Mouse (Mus musculus): ENCODE results near the gene Gm20388. TPM values are rescaled to one million over a fixed set of nuclear protein-coding genes. Genes with fewer than 3 reads are reported as not detected.

Gm20388 gene
- polyA plus RNA-seq, 1 experiment from 2014 or later = not detected

DNA sequence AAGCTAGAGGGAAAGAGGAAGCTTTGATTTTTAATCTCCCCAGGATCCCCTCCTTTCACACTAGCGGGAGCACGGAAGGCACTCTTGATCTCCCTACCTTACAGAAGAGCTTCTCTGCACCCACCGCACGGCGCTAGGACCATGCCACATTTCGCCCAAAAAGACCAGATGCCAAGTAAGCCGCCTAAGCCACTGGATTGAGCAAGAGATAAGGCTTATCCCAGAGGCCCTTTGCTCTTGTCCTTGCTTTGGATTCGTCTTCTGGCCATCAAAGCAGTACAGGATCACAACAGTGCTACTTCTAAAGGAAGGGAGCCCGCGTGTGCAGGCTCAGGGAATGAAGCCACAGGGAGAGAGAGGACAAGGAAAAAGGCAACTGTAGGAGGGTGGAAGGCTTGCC, 184.2 kb downstream of the Gm20388 start:
- WGBS = 46% methylated on average over 10 of the region's 10 CpGs
- Histone ChIP-seq H3K27me3 (replicated peaks; ENCODE audit: control insufficient read depth, insufficient read depth, low read length) (no peaks in the 10 kb centered on the region), H3K27ac (ENCODE audit: low read depth, low read length) (peak overlapping the region; percentile 66), H3K4me3 (ENCODE audit: low read depth, low read length) (no peak overlapping the region), H3K9me3 (ENCODE audit: control insufficient read depth) (no peaks in the 10 kb centered on the region), H3K4me1 (replicated peaks; ENCODE audit: control insufficient read depth, insufficient read depth, low read length) (peaks cover 9% of the 10 kb centered on the region), H3K4me2 (replicated peaks; ENCODE audit: low read depth) (peak overlapping the region; percentile 35), H3K36me3 (ENCODE audit: control insufficient read depth, insufficient read depth) (peaks cover 27% of the 10 kb centered on the region), H3K9ac (ENCODE audit: low read depth, low read length) (no peak overlapping the region)
- no peak for ATAC-seq
- TF ChIP-seq CTCF (IDR thresholded peaks at IDR 0.05; ENCODE audit: low read depth) = no peak

DNA sequence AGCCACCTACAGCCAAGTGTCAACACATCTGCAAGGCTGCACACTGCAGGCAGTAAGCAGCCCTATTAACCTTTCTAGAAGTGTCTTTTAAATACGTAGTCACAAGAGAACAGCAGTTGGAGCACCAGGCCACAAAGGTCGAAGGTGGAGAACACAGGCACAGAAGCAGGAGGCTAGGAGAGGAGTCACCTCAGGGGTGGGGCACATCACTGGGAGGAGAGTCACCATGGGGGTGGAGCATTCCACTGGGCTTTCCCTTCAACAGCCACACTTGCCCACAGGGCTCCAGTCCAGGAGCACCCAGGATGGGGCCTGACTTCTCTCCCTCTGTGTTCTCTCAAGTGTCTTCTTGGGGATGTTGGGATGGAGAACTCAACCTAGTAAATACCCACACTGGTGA, 185.8 kb downstream of the Gm20388 start:
- peak; percentile 70 for ATAC-seq
- H3K4me2 ChIP-seq (replicated peaks; ENCODE audit: low read depth) = no peak overlapping the region

GRCm38 (mm10) chr8:120100388-120101067, 189.9 kb downstream of the Gm20388 start:
- peak overlapping the region; percentile 89 for H3K9ac ChIP-seq (ENCODE audit: low read depth, low read length)
- H3K27me3 ChIP-seq (replicated peaks; ENCODE audit: control insufficient read depth, insufficient read depth, low read length) = no peaks in the 10 kb centered on the region
- TF ChIP-seq CTCF (IDR thresholded peaks at IDR 0.05; ENCODE audit: low read depth) = no peak
- H3K4me1 ChIP-seq (replicated peaks; ENCODE audit: control insufficient read depth, insufficient read depth, low read length) = peaks cover 5% of the 10 kb centered on the region
- no peaks in the 10 kb centered on the region for H3K9me3 ChIP-seq (ENCODE audit: control insufficient read depth)
- no peaks in the 10 kb centered on the region for H3K36me3 ChIP-seq (ENCODE audit: control insufficient read depth, insufficient read depth)
- H3K4me2 ChIP-seq (replicated peaks; ENCODE audit: low read depth) = peak overlapping the region; percentile 88
- peak overlapping the region; percentile 97 for H3K27ac ChIP-seq (ENCODE audit: low read depth, low read length)
- peak; percentile 59 for ATAC-seq
- peak overlapping the region; percentile 85 for H3K4me3 ChIP-seq (ENCODE audit: low read depth, low read length)
- 1% methylated on average over 24 of the region's 25 CpGs for WGBS

More for the DNA sequence above, 185.8 kb downstream of the Gm20388 start:
- H3K9ac ChIP-seq (ENCODE audit: low read depth, low read length) = 0 out of 2 replicates have a peak overlapping the region, but pooled peaks have one; percentile 1
- no peak for TF ChIP-seq CTCF (IDR thresholded peaks at IDR 0.05; ENCODE audit: low read depth)
- no peak overlapping the region for H3K4me3 ChIP-seq (ENCODE audit: low read depth, low read length)
- H3K4me1 ChIP-seq (replicated peaks; ENCODE audit: control insufficient read depth, insufficient read depth, low read length) = peaks cover 9% of the 10 kb centered on the region
- H3K36me3 ChIP-seq (ENCODE audit: control insufficient read depth, insufficient read depth) = peaks cover 15% of the 10 kb centered on the region
- peak overlapping the region; percentile 88 for H3K27ac ChIP-seq (ENCODE audit: low read depth, low read length)
- H3K9me3 ChIP-seq (ENCODE audit: control insufficient read depth) = no peaks in the 10 kb centered on the region
- 33% methylated on average over 2 of the region's 2 CpGs for WGBS
- no peaks in the 10 kb centered on the region for H3K27me3 ChIP-seq (replicated peaks; ENCODE audit: control insufficient read depth, insufficient read depth, low read length)

- peak within 1 kb of the TSS; percentile 85 for H3K4me3 ChIP-seq (ENCODE audit: low read depth, low read length)
- ATAC-seq = peak; percentile 62
- H3K9me3 ChIP-seq (ENCODE audit: control insufficient read depth) = no peaks in the 10 kb centered on the region
- no peaks in the 10 kb centered on the region for H3K27me3 ChIP-seq (replicated peaks; ENCODE audit: control insufficient read depth, insufficient read depth, low read length)
- H3K4me1 ChIP-seq (replicated peaks; ENCODE audit: control insufficient read depth, insufficient read depth, low read length) = peaks cover 4% of the 10 kb centered on the region
- H3K36me3 ChIP-seq (ENCODE audit: control insufficient read depth, insufficient read depth) = no peaks in the 10 kb centered on the region
- H3K27ac ChIP-seq (ENCODE audit: low read depth, low read length) = peak within 1 kb of the TSS; percentile 97
- WGBS = under 1% methylated on average over 87 of the region's 88 CpGs
- TF ChIP-seq CTCF (IDR thresholded peaks at IDR 0.05; ENCODE audit: low read depth) = peak; percentile 13; the same call in 1 of the 2 replicates
- H3K4me2 ChIP-seq (replicated peaks; ENCODE audit: low read depth) = peak within 1 kb of the TSS; percentile 88
- peak within 1 kb of the TSS; percentile 89 for H3K9ac ChIP-seq (ENCODE audit: low read depth, low read length)
Observed at GRCm38 (mm10) chr8:120101068-120101972, 190.7 kb downstream of the Gm20388 start, which contains the start of gene Zdhhc7. Zdhhc7 (minus strand) TSS chr8:120101482.

- H3K4me1 ChIP-seq (replicated peaks; ENCODE audit: control insufficient read depth, insufficient read depth, low read length) = peaks cover 4% of the 10 kb centered on the region; the same call in 1 of the 2 replicates
- H3K4me2 ChIP-seq (replicated peaks; ENCODE audit: low read depth) = no peak overlapping the region
- no peak overlapping the region for H3K4me3 ChIP-seq (ENCODE audit: low read depth, low read length)
- no peak overlapping the region for H3K27ac ChIP-seq (ENCODE audit: low read depth, low read length)
- no peaks in the 10 kb centered on the region for H3K9me3 ChIP-seq (ENCODE audit: control insufficient read depth)
- ATAC-seq = no peak
- no peak for TF ChIP-seq CTCF (IDR thresholded peaks at IDR 0.05; ENCODE audit: low read depth)
- H3K36me3 ChIP-seq (ENCODE audit: control insufficient read depth, insufficient read depth) = no peaks in the 10 kb centered on the region
- no peak overlapping the region for H3K9ac ChIP-seq (ENCODE audit: low read depth, low read length)
- H3K27me3 ChIP-seq (replicated peaks; ENCODE audit: control insufficient read depth, insufficient read depth, low read length) = no peaks in the 10 kb centered on the region
- WGBS = 80% methylated on average over 9 of the region's 9 CpGs
Observed at GRCm38 (mm10) chr8:120103916-120104315, 193.3 kb downstream of the Gm20388 start.

- 54% methylated on average over 9 of the region's 9 CpGs for WGBS
- no peak overlapping the region for H3K27ac ChIP-seq (ENCODE audit: low read depth, low read length)
- TF ChIP-seq CTCF (IDR thresholded peaks at IDR 0.05; ENCODE audit: low read depth) = no peak
Observed at GRCm38 (mm10) chr8:120104721-120105272, 194.2 kb downstream of the Gm20388 start.

More at GRCm38 (mm10) chr8:120104721-120105272, 194.2 kb downstream of the Gm20388 start:
- ATAC-seq = no peak
- Histone ChIP-seq H3K36me3 (ENCODE audit: control insufficient read depth, insufficient read depth) (no peaks in the 10 kb centered on the region), H3K9ac (ENCODE audit: low read depth, low read length) (no peak overlapping the region), H3K4me2 (replicated peaks; ENCODE audit: low read depth) (no peak overlapping the region), H3K27me3 (replicated peaks; ENCODE audit: control insufficient read depth, insufficient read depth, low read length) (no peaks in the 10 kb centered on the region), H3K4me3 (ENCODE audit: low read depth, low read length) (no peak overlapping the region), H3K9me3 (ENCODE audit: control insufficient read depth) (no peaks in the 10 kb centered on the region), H3K4me1 (replicated peaks; ENCODE audit: control insufficient read depth, insufficient read depth, low read length) (peaks cover 4% of the 10 kb centered on the region; the same call in 1 of the 2 replicates)
